Comparison of ENCODE assay signal across 10 mouse cellular contexts in the genomic region with DNA sequence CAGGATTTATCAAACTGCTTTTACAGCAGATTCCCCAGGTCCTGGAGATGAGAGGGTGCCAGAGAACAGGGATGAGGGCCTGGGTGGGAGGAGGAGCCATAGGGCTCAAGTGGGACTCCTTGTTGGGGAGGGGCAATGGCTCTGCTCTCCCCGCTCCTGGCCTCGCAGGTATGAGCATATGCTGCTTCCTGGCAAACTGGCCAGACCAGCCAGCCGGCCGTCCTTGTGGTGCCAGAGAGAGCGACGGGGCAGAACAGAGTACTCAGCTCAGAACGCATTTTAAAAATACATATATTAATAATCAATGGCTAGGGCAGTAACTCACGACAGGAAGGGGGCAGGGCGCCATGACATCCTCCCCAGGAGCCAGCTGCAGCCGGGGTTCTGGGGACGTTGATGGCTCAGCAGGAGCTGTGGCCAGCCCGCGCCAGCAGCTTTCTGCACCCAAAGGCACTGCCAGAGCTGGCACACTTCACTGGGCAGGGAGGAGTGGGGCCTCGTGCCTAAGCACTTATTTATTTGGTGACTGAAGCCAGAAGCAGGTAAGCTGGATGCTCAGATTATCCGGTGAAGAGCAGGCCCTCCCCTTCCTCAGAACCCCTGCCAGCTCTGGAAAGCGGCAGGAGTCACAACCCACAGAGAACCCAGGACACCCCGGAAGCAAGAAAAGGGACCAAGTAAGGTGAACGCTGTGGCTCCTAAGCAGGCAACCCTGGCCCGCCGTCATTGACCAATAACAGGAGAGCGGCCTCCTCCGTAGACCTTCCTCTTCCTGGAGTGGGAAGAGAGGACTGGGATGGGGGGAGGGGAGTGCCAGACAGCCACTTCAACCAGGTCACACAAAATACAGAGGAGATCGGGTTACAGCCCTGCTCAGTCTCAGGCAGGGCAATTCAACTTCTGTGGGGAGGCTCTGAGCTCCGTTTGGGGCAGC. TPM values are rescaled to one million over a fixed set of nuclear protein-coding genes. Genes with fewer than 3 reads are reported as not detected.
A peak's percentile ranks its signal among the peaks of the same experiment; 100 is the strongest.
DNase-seq lines count a peak whose midpoint lies in the region; ATAC-seq lines count a peak whose summit lies in the region.
"Had no signal": no experiment of that assay in that cellular context is flagged by ENCODE, and none has a peak within 500 bp of the region (broad histone marks: within the 10 kb centered on the region; RNA-seq: fewer than 3 reads in every experiment).

No protein-coding gene starts in this region.

- no peaks in the 10 kb centered on the region for H3K36me3 ChIP-seq in embryonic facial prominence, embryonic 15.5 days
- no peaks in the 10 kb centered on the region for H3K36me3 ChIP-seq in heart, embryonic 15.5 days
- no peaks in the 10 kb centered on the region for H3K36me3 ChIP-seq in stomach, embryonic 14.5 days (ENCODE audit: control insufficient read depth, insufficient read depth, low read length)

- peak overlapping the region; percentile 27 for H3K4me3 ChIP-seq in embryonic facial prominence, embryonic 15.5 days (replicated peaks)
- peak overlapping the region; percentile 46 for H3K4me3 ChIP-seq in heart, embryonic 15.5 days
- H3K4me3 ChIP-seq in stomach, embryonic 14.5 days (ENCODE audit: low read depth, low read length), result peak overlapping the region; percentile 15

- H3K9ac ChIP-seq in embryonic facial prominence, embryonic 15.5 days, result peak overlapping the region; percentile 31; the same call in 1 of the 2 replicates
- H3K9ac ChIP-seq in heart, embryonic 15.5 days, result peak overlapping the region; percentile 51
- H3K9ac ChIP-seq in stomach, embryonic 14.5 days (replicated peaks; ENCODE audit: low read depth, low read length), result peak overlapping the region; percentile 18; the same call in 1 of the 2 replicates

- H3K9me3 ChIP-seq in embryonic facial prominence, embryonic 15.5 days (replicated peaks), result no peaks in the 10 kb centered on the region
- no peaks in the 10 kb centered on the region for H3K9me3 ChIP-seq in heart, embryonic 15.5 days (replicated peaks)
- no peaks in the 10 kb centered on the region for H3K9me3 ChIP-seq in stomach, embryonic 14.5 days (ENCODE audit: control insufficient read depth, low read depth, low read length)

- peak; percentile 78 for ATAC-seq in embryonic facial prominence, embryonic 15.5 days (ENCODE audit: insufficient number of reproducible peaks, low FRiP score, low TSS enrichment, low read depth)
- peak; percentile 87 for ATAC-seq in heart, embryonic 15.5 days (replicated peaks; ENCODE audit: insufficient number of reproducible peaks, insufficient read depth, low FRiP score, low read depth)
- ATAC-seq in stomach, embryonic 14.5 days (ENCODE audit: insufficient number of reproducible peaks, insufficient read depth, low FRiP score, low read depth), result peak; percentile 81

- H3K27me3 ChIP-seq in embryonic facial prominence, embryonic 15.5 days, result no peaks in the 10 kb centered on the region
- no peaks in the 10 kb centered on the region for H3K27me3 ChIP-seq in heart, embryonic 15.5 days
- H3K27me3 ChIP-seq in stomach, embryonic 14.5 days (ENCODE audit: control insufficient read depth, insufficient read depth, low read length), result no peaks in the 10 kb centered on the region

- H3K4me2 ChIP-seq in embryonic facial prominence, embryonic 15.5 days (replicated peaks), result peak overlapping the region; percentile 53
- H3K4me2 ChIP-seq in heart, embryonic 15.5 days, result peak overlapping the region; percentile 79
- peak overlapping the region; percentile 68 for H3K4me2 ChIP-seq in stomach, embryonic 14.5 days (replicated peaks; ENCODE audit: low read depth, low read length)

- peaks cover 20% of the 10 kb centered on the region for H3K4me1 ChIP-seq in embryonic facial prominence, embryonic 15.5 days
- peaks cover 26% of the 10 kb centered on the region for H3K4me1 ChIP-seq in heart, embryonic 15.5 days (replicated peaks)
- H3K4me1 ChIP-seq in stomach, embryonic 14.5 days (ENCODE audit: control insufficient read depth, insufficient read depth, low read length), result peaks cover 14% of the 10 kb centered on the region

- DNase-seq in heart, adult 11 months, result peak; percentile 98
- no peak for DNase-seq in heart, adult 8-10 months (ENCODE audit: low spot score)
- DNase-seq in kidney, postnatal 10 days, result peak; percentile 85
- peak; percentile 78 to 86 for DNase-seq in lung, postnatal 4 days
- no peak for DNase-seq in layer of hippocampus, adult 9-11 months

- 4% methylated on average over 24 of the region's 24 CpGs for WGBS in embryonic facial prominence, embryonic 15.5 days
- WGBS in heart, embryonic 15.5 days, result 6% methylated on average over 24 of the region's 24 CpGs
- WGBS in stomach, embryonic 14.5 days, result 4% methylated on average over 24 of the region's 24 CpGs

- peak overlapping the region; percentile 77 for H3K27ac ChIP-seq in embryonic facial prominence, embryonic 15.5 days (replicated peaks)
- peak overlapping the region; percentile 92 for H3K27ac ChIP-seq in heart, embryonic 15.5 days
- H3K27ac ChIP-seq in stomach, embryonic 14.5 days (ENCODE audit: low read length), result peak overlapping the region; percentile 89
- H3K27ac ChIP-seq: macrophage had no signal

RNA-seq across cellular contexts. Expression of gene Gprc5c, which starts 21.2 kb away (rescaled TPM):
- 1 to 10 TPM; 7.3 to 9.6 (median 9.1) TPM for total RNA-seq in heart, adult 8-10 months (2022)
- polyA plus RNA-seq in embryonic facial prominence, embryonic 15.5 days (2015; fragmentation: Nextera tagmentation; extraction: Ambion mirVana), result 40.4 and 45.4 TPM in 2 replicates
- polyA plus RNA-seq in heart, embryonic 15.5 days (2015; fragmentation: Nextera tagmentation; extraction: Ambion mirVana), result 12.4 and 19.8 TPM in 2 replicates
- 23.5 and 27.2 TPM in 2 replicates for polyA plus RNA-seq in stomach, embryonic 14.5 days (2014; fragmentation: Nextera tagmentation; extraction: Ambion mirVana)

RNA-seq across cellular contexts. Expression of gene Gpr142, which starts 31.0 kb away (rescaled TPM):
- total RNA-seq in heart, adult 8-10 months (2022), result not detected
- not detected in 2 replicates for polyA plus RNA-seq in embryonic facial prominence, embryonic 15.5 days (2015; fragmentation: Nextera tagmentation; extraction: Ambion mirVana)
- not detected in 2 replicates for polyA plus RNA-seq in heart, embryonic 15.5 days (2015; fragmentation: Nextera tagmentation; extraction: Ambion mirVana)
- polyA plus RNA-seq in stomach, embryonic 14.5 days (2014; fragmentation: Nextera tagmentation; extraction: Ambion mirVana), result 0.23 and 0.39 TPM in 2 replicates
- polyA plus RNA-seq: C2C12, macrophage had no signal

RNA-seq across cellular contexts. Expression of gene Btbd17, which starts 34.0 kb away (rescaled TPM):
- total RNA-seq in heart, adult 8-10 months (2022), result not detected
- 3.6 and 4.2 TPM in 2 replicates for polyA plus RNA-seq in embryonic facial prominence, embryonic 15.5 days (2015; fragmentation: Nextera tagmentation; extraction: Ambion mirVana)
- polyA plus RNA-seq in heart, embryonic 15.5 days (2015; fragmentation: Nextera tagmentation; extraction: Ambion mirVana), result 0.08 and 0.46 TPM in 2 replicates
- 0.98 and 1.6 TPM in 2 replicates for polyA plus RNA-seq in stomach, embryonic 14.5 days (2014; fragmentation: Nextera tagmentation; extraction: Ambion mirVana)
- polyA plus RNA-seq: macrophage had no signal

Comparison
In these comparisons a context has a peak if more than half of its experiments do, and no peak if none do; other contexts are left out.
1. DNase-seq: peak in heart, adult 11 months (single experiment), kidney, postnatal 10 days (single experiment) and lung, postnatal 4 days (2 of 2); none in heart, adult 8-10 months (single experiment) and layer of hippocampus, adult 9-11 months (single experiment).
2. Peak in every context shown above with its lines, with median percentiles within 50 percentile points of each other: ATAC-seq, H3K27ac ChIP-seq, H3K4me2 ChIP-seq, H3K4me3 ChIP-seq and H3K9ac ChIP-seq.